Mouse (Mus musculus) spleen, adult 2 months (tissue): ENCODE results near the gene Atp5d. TPM values are rescaled to one million over a fixed set of nuclear protein-coding genes. Genes with fewer than 3 reads are reported as not detected.
A peak's percentile ranks its signal among the peaks of the same experiment; 100 is the strongest.

Experiments used
- DNase-seq, 2 experiments: peaks; one replicate each; pipeline versions ENCODE4 v3.0.0 to v3.0.0-alpha.2; 2012 to 2021; ENCODE audit warnings: low spot score in 2 of 2, low read depth in 1 of 2
- H3K27ac ChIP-seq: fragments of 200-500 bp; 2 replicates; pipeline ENCODE4 v1.5.1; 2012; ENCODE audit warnings: low read length, inconsistent platforms; ENCODE audit not compliant: insufficient read depth
- H3K27me3 ChIP-seq: fragments of 200-500 bp; 2 replicates; pipeline ENCODE4 v1.6.1; 2012; ENCODE audit warnings: mild to moderate bottlenecking, moderate library complexity, low read length, inconsistent platforms; ENCODE audit not compliant: control insufficient read depth, insufficient read depth
- H3K36me3 ChIP-seq: fragments of 200-500 bp; 2 replicates; pipeline ENCODE4 v1.6.1; 2012; ENCODE audit warnings: mild to moderate bottlenecking, low read length, inconsistent platforms; ENCODE audit not compliant: control insufficient read depth, insufficient read depth
- H3K4me1 ChIP-seq: fragments of 200-500 bp; 2 replicates; pipeline ENCODE4 v1.6.1; 2011; ENCODE audit warnings: inconsistent platforms; ENCODE audit not compliant: control insufficient read depth, insufficient read depth, insufficient read length
- H3K4me3 ChIP-seq: fragments of 200-500 bp; 2 replicates; pipeline ENCODE4 v1.5.1; 2011; ENCODE audit warnings: mild to moderate bottlenecking, inconsistent platforms; ENCODE audit not compliant: insufficient read depth, insufficient read length; ENCODE audit errors: extremely low read depth
- CTCF ChIP-seq: fragments of 200-500 bp; IDR thresholded peaks from 2 replicates; pipeline ENCODE4 v1.5.1; 2011; ENCODE audit warnings: mild to moderate bottlenecking, inconsistent platforms; ENCODE audit not compliant: insufficient read depth, insufficient read length, insufficient replicate concordance; ENCODE audit errors: extremely low read depth
- POLR2A ChIP-seq: fragments of 200-500 bp; IDR thresholded peaks from 2 replicates; pipeline ENCODE4 v1.6.1; 2011; ENCODE audit warnings: low read depth, low read length, inconsistent platforms
- WGBS: fragments of 180-500 bp; shearing (Covaris S2); methylation state at CpG from one replicate; pipeline ENCODE4 v1.1.7; 2018; 5-methylcytosine and 5-hydroxymethylcytosine counted together
- polyA plus RNA-seq: library from polyadenylated mRNA; depleted of rRNA; stranded (reverse); fragments of >200 nt; gene quantifications from 2 replicates; pipeline ENCODE4 v1.2.3, GENCODE M21; 2012

Atp5d gene
- polyA plus RNA-seq, 1 experiment: 592 TPM

- no peak within 1 kb of the TSS for H3K4me3 ChIP-seq
- WGBS: 36% methylated on average over 5 of the region's 5 CpGs
- peaks cover 26% of the 10 kb centered on the region; the same call in 1 of the 2 replicates for H3K4me1 ChIP-seq
- DNase-seq: peak in 1 of 2 experiments; percentile 42
- peak within 1 kb of the TSS; percentile 39 for H3K27ac ChIP-seq
- no peak for TF ChIP-seq CTCF
- no peak for TF ChIP-seq POLR2A
- H3K36me3 ChIP-seq: no peaks in the 10 kb centered on the region
- no peaks in the 10 kb centered on the region for H3K27me3 ChIP-seq
These were observed 33.0 kb upstream of the Atp5d start, which contains the start of gene Sbno2 for GRCm38 (mm10) chr10:80105460-80105859. Gene Sbno2 (minus strand): TSS chr10:80105571.

GRCm38 (mm10) chr10:80105926-80106325 is 32.5 kb upstream of the Atp5d start:
- Histone ChIP-seq H3K4me3 (no peak overlapping the region), H3K36me3 (no peaks in the 10 kb centered on the region), H3K4me1 (peaks cover 22% of the 10 kb centered on the region; the same call in 1 of the 2 replicates), H3K27ac (peak overlapping the region; percentile 27), H3K27me3 (no peaks in the 10 kb centered on the region)
- DNase-seq: no peak
- 63% methylated on average over 5 of the region's 5 CpGs for WGBS
- no peak for TF ChIP-seq POLR2A
- no peak for TF ChIP-seq CTCF

- no peak for DNase-seq
- H3K36me3 ChIP-seq: no peaks in the 10 kb centered on the region
These were observed 30.8 kb upstream of the Atp5d start for GRCm38 (mm10) chr10:80107678-80108077.

GRCm38 (mm10) chr10:80114341-80115284 is 23.8 kb upstream of the Atp5d start:
- no peaks in the 10 kb centered on the region for H3K27me3 ChIP-seq
- WGBS: 3% methylated on average over 27 of the region's 27 CpGs
- peak overlapping the region; percentile 95 for H3K27ac ChIP-seq
- H3K4me1 ChIP-seq: peaks cover 14% of the 10 kb centered on the region
- peak; percentile 73 to 90 for DNase-seq
- peaks cover 3% of the 10 kb centered on the region for H3K36me3 ChIP-seq
- H3K4me3 ChIP-seq: peak overlapping the region; percentile 72
- TF ChIP-seq CTCF (peak; percentile 88; the same call in 1 of the 2 replicates), POLR2A (no peak)

More at GRCm38 (mm10) chr10:80107678-80108077, 30.8 kb upstream of the Atp5d start:
- H3K27me3 ChIP-seq: no peaks in the 10 kb centered on the region
- peaks cover 13% of the 10 kb centered on the region; the same call in 1 of the 2 replicates for H3K4me1 ChIP-seq
- H3K4me3 ChIP-seq: no peak overlapping the region
- WGBS: 91% methylated on average over 6 of the region's 6 CpGs
- TF ChIP-seq CTCF (no peak), POLR2A (no peak)
- no peak overlapping the region for H3K27ac ChIP-seq

- Histone ChIP-seq H3K27ac (peak within 1 kb of the TSS; percentile 95), H3K4me3 (peak within 1 kb of the TSS; percentile 92), H3K36me3 (peaks cover 3% of the 10 kb centered on the region), H3K27me3 (no peaks in the 10 kb centered on the region), H3K4me1 (peaks cover 14% of the 10 kb centered on the region)
- 1% methylated on average over 68 of the region's 70 CpGs for WGBS
- TF ChIP-seq CTCF (no peak), POLR2A (peak; percentile 85)
- peak; percentile 100 for DNase-seq
These were observed 23.0 kb upstream of the Atp5d start, which contains the start of gene Stk11 for GRCm38 (mm10) chr10:80115290-80115943. Gene Stk11 (plus strand): TSS chr10:80115803.

- peaks cover 3% of the 10 kb centered on the region for H3K36me3 ChIP-seq
- peak overlapping the region; percentile 92 for H3K4me3 ChIP-seq
- TF ChIP-seq CTCF (no peak), POLR2A (no peak)
- DNase-seq: no peak
- WGBS: under 1% methylated on average over 63 of the region's 63 CpGs
- H3K4me1 ChIP-seq: peaks cover 14% of the 10 kb centered on the region
- peak overlapping the region; percentile 85 for H3K27ac ChIP-seq
- H3K27me3 ChIP-seq: no peaks in the 10 kb centered on the region
These were observed 22.5 kb upstream of the Atp5d start for GRCm38 (mm10) chr10:80115944-80116335.

GRCm38 (mm10) chr10:80116563-80116926 is 21.9 kb upstream of the Atp5d start:
- under 1% methylated on average over 27 of the region's 27 CpGs for WGBS
- no peak for DNase-seq
- peak overlapping the region; percentile 63 for H3K27ac ChIP-seq
- H3K27me3 ChIP-seq: no peaks in the 10 kb centered on the region
- H3K4me1 ChIP-seq: peaks cover 14% of the 10 kb centered on the region
- H3K36me3 ChIP-seq: peaks cover 5% of the 10 kb centered on the region
- TF ChIP-seq POLR2A (no peak), CTCF (no peak)
- H3K4me3 ChIP-seq: peak overlapping the region; percentile 92
